Mouse (Mus musculus) olfactory bulb, adult 2 months (tissue): ENCODE results near the gene Macc1. TPM values are rescaled to one million over a fixed set of nuclear protein-coding genes. Genes with fewer than 3 reads are reported as not detected.

Experiments used
- H3K27ac ChIP-seq: fragments of 200-500 bp; 2 replicates; pipeline ENCODE4 v1.5.1; 2012; ENCODE audit warnings: low read depth, low read length; ENCODE audit not compliant: insufficient read depth
- H3K4me1 ChIP-seq: fragments of 200-500 bp; 2 replicates; pipeline ENCODE4 v1.6.1; 2012; ENCODE audit warnings: low read length; ENCODE audit not compliant: control insufficient read depth, insufficient read depth
- H3K4me3 ChIP-seq: fragments of 200-500 bp; 2 replicates; pipeline ENCODE4 v1.5.1; 2012; ENCODE audit warnings: mild to moderate bottlenecking, low read depth, low read length, moderate library complexity; ENCODE audit not compliant: insufficient read depth
- CTCF ChIP-seq: fragments of 200-500 bp; IDR thresholded peaks from 2 replicates; pipeline ENCODE4 v1.5.1; 2012; ENCODE audit warnings: low read depth, mild to moderate bottlenecking, low read length, moderate library complexity; ENCODE audit not compliant: insufficient read depth
- POLR2A ChIP-seq: fragments of 200-500 bp; IDR thresholded peaks from 2 replicates; pipeline ENCODE4 v1.6.1; 2012; ENCODE audit warnings: mild to moderate bottlenecking, low read depth, low read length, moderate library complexity; ENCODE audit not compliant: insufficient read depth
- WGBS: fragments of 180-500 bp; shearing (Covaris S2); methylation state at CpG from one replicate; pipeline ENCODE4 v1.1.7; 2018; 5-methylcytosine and 5-hydroxymethylcytosine counted together
- polyA plus RNA-seq: library from polyadenylated mRNA; stranded (reverse); fragments of >200 nt; gene quantifications from 2 replicates; pipeline ENCODE4 v1.2.4, GENCODE M21; 2012; ENCODE audit warnings: low replicate concordance; ENCODE audit not compliant: missing spikeins, insufficient read depth, insufficient read length

Gene Macc1
- not detected in 2 replicates for polyA plus RNA-seq

DNA sequence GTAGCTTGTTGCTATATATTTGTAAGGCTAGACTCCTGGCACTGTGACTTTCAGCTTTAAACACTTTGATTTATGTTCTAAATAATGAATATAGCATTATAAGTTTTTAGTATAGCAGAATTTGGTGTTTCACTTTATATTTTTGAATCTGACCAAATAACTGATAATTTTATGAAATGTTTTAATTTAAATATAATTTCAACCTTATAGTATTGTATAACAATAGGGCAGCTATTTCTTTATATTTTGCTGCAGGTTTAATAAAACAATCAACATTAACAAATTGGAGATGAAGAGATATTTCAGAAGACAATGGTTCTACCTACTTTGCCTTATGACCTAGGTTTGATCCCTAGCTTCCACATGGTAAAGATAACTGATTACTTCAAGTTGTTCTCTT, at the start of gene Macc1:
TSS of gene Macc1 (plus strand) at position 301 of the 400 bp plus-strand sequence.
- TF ChIP-seq POLR2A (no peak), CTCF (no peak)
- Histone ChIP-seq H3K27ac (no peak within 1 kb of the TSS), H3K4me1 (no peaks in the 10 kb centered on the region), H3K4me3 (no peak within 1 kb of the TSS)

GRCm38 (mm10) chr12:119264506-119264905, 49.6 kb upstream of the Macc1 start:
- H3K4me3 ChIP-seq, result no peak overlapping the region
- H3K27ac ChIP-seq, result no peak overlapping the region
- no peaks in the 10 kb centered on the region for H3K4me1 ChIP-seq
- no peak for TF ChIP-seq POLR2A
- WGBS, result 91% methylated on average over 3 of the region's 3 CpGs

- TF ChIP-seq POLR2A (no peak), CTCF (no peak)
- Histone ChIP-seq H3K4me3 (no peak overlapping the region), H3K4me1 (no peaks in the 10 kb centered on the region), H3K27ac (no peak overlapping the region)
- 54% methylated on average over 1 of the region's 1 CpGs for WGBS
Observed at GRCm38 (mm10) chr12:119268723-119269122, 45.3 kb upstream of the Macc1 start.

DNA sequence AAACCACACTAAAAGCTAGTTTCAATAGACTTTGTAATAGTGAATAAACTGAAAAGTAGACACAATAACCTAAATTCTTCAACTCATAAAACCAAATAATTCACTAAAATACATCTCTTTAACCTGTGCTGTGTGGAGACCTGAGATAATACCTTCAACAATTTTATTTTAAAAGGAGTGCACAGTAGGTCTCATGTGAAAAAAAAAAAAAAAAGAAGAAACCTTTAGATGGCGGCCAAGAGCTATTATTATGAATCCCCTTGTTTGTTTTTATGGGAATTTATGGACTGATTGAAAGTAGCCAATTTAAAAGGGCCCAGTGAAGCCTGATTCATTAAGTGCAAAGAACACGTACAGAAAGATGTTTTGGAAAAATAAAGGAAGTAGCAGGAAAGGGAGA, 44.0 kb upstream of the Macc1 start:
- WGBS, result 87% methylated on average over 2 of the region's 2 CpGs
- H3K4me3 ChIP-seq, result no peak overlapping the region
- TF ChIP-seq POLR2A, result no peak
- TF ChIP-seq CTCF, result no peak
- H3K4me1 ChIP-seq, result no peaks in the 10 kb centered on the region
- H3K27ac ChIP-seq, result no peak overlapping the region

DNA sequence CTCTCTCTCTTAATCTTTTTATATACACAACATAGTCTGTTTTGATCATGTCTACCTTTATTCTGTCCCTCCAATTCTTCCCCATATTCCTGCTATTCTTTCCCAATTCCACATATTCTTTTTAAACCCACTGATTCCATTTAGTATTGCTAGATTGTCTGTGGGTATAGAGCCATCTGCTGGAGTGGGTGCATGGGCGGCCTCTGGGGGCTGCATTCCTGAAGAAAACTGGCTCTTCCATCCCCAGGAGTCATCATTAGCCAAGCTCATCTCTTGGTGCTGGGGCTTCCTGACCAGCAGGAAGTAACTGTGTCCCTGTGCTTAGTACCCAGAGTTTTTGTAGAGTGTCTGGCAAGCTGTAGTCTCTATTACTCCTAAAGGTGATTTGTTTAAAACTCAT, 42.1 kb upstream of the Macc1 start:
- Histone ChIP-seq H3K4me1 (no peaks in the 10 kb centered on the region), H3K4me3 (no peak overlapping the region), H3K27ac (no peak overlapping the region)
- no peak for TF ChIP-seq CTCF
- TF ChIP-seq POLR2A, result no peak
- WGBS, result 98% methylated on average over 1 of the region's 1 CpGs

DNA sequence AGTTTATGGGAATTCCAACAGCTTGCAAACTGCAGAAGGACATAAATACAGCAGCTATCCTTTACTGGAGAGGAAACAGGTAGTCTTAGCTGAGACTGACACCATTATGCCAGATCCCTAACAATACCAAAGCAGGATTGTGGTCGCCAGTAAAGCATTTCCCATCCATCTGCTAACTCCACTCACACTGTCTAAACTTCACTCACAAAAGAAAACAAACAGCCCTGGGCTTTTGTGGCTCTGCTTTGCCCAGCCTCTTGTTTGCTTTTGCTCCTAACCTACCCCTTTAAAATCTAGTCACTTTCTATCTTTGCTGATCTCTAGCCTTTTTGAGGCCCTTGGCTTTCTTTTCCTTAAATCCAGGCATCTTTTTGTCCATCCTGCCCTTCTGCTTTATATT, 40.5 kb upstream of the Macc1 start:
- WGBS, result 68% methylated on average over 1 of the region's 1 CpGs
- TF ChIP-seq CTCF, result no peak
- TF ChIP-seq POLR2A, result no peak

DNA sequence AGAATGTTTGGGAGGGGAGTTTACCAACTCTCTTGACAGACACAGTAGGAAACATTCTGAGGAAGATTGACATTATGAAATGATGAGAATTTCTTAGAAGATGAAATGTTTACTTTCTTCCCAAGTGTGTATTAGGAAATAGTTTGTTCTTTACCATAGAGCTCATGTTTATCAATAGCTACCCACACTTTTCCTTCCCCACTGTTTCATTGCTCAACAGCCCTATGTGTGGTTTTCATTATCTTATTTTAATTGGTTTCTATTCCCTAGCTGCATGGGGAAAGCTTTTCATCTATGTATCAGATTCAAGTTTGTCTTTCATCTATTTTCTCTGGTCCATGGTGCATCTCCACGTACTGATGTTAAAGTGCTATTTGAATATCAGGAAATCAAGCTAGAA, 37.8 kb upstream of the Macc1 start:
- TF ChIP-seq CTCF (no peak), POLR2A (no peak)

More for the DNA sequence above, 40.5 kb upstream of the Macc1 start:
- H3K4me3 ChIP-seq, result no peak overlapping the region
- no peak overlapping the region for H3K27ac ChIP-seq
- H3K4me1 ChIP-seq, result no peaks in the 10 kb centered on the region

DNA sequence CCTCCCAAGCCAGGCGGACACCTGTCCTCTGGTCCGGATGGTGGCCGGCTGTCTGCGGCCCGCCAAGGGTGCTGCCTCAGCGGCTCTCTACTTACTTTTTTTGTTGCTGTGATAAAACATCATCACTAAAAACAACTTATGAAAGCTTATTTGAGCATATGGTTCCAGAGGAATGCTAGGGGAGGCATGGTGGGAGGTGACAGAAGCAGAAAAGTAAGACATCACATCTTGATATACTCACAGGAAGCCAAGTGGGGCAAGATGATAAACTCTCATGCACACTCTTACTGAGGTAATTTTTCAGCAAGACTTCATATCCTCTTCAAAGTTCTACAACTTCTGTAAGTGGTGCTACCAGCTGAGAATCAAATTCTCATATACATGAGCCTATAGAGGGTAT, 22.5 kb upstream of the Macc1 start:
- TF ChIP-seq POLR2A, result no peak
- TF ChIP-seq CTCF, result no peak
- 95% methylated on average over 6 of the region's 6 CpGs for WGBS
- Histone ChIP-seq H3K27ac (no peak overlapping the region), H3K4me3 (no peak overlapping the region), H3K4me1 (no peaks in the 10 kb centered on the region)

More for the DNA sequence above, 37.8 kb upstream of the Macc1 start:
- H3K4me1 ChIP-seq, result no peaks in the 10 kb centered on the region
- H3K27ac ChIP-seq, result no peak overlapping the region
- no peak overlapping the region for H3K4me3 ChIP-seq
- WGBS, result 90% methylated on average over 1 of the region's 1 CpGs

- no peak for TF ChIP-seq CTCF
- TF ChIP-seq POLR2A, result no peak
- Histone ChIP-seq H3K4me1 (no peaks in the 10 kb centered on the region), H3K27ac (no peak overlapping the region), H3K4me3 (no peak overlapping the region)
Observed at GRCm38 (mm10) chr12:119303618-119304017, 10.5 kb upstream of the Macc1 start.
